In the genomic region with DNA sequence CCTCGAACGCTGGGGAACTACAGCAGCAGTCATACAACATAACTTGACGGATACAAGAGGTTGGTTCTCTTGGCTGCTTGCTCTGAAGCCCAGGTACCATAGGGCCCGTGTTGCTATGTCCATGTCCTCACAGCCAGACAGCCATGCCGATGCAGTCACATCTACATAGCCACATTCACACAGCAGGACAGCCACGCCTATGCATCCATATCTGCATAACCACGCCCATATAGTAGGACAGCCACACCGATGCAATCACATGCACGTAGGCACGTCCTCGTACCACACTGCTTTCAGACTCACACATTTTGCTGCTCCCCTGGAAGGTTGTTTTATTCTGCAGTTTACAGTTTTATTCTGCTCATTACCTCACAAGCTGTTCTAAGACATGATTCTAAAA, we compare ENCODE assay signal across 12 mouse cellular contexts.
A peak's percentile ranks its signal among the peaks of the same experiment; 100 is the strongest.
DNase-seq lines count a peak whose midpoint lies in the region; ATAC-seq and TF ChIP-seq lines count a peak whose summit lies in the region.
"Had no signal": no experiment of that assay in that cellular context is flagged by ENCODE, and none has a peak within 500 bp of the region (broad histone marks: within the 10 kb centered on the region; RNA-seq: fewer than 3 reads in every experiment).

No protein-coding gene starts in this region.

- H3K9me3 ChIP-seq in liver, postnatal 0 days (ENCODE audit: low read length) = no peaks in the 10 kb centered on the region
- no peaks in the 10 kb centered on the region for H3K9me3 ChIP-seq in intestine, postnatal 0 days (ENCODE audit: control insufficient read depth)
- no peaks in the 10 kb centered on the region for H3K9me3 ChIP-seq in forebrain, embryonic 15.5 days
- H3K9me3 ChIP-seq: hindbrain, embryonic 10.5 days; limb, embryonic 15.5 days had no signal

- H3K79me3 ChIP-seq in C2C12 (ENCODE audit: low read depth) = no peaks in the 10 kb centered on the region

- TF ChIP-seq EP300 in liver, postnatal 0 days (IDR thresholded peaks at IDR 0.05; ENCODE audit: low read depth) = no peak

- no peak overlapping the region for H3K27ac ChIP-seq in liver, postnatal 0 days (ENCODE audit: low read depth)
- no peak overlapping the region for H3K27ac ChIP-seq in intestine, postnatal 0 days (ENCODE audit: low read depth, low read length)
- no peak overlapping the region for H3K27ac ChIP-seq in forebrain, embryonic 15.5 days (replicated peaks)
- H3K27ac ChIP-seq: heart, adult 2 months; hindbrain, embryonic 10.5 days; limb, embryonic 15.5 days; macrophage had no signal

- H3K36me3 ChIP-seq in liver, postnatal 0 days (replicated peaks; ENCODE audit: insufficient read depth, low read length) = no peaks in the 10 kb centered on the region
- H3K36me3 ChIP-seq in C2C12 (ENCODE audit: control insufficient read depth, insufficient read depth) = no peaks in the 10 kb centered on the region
- no peaks in the 10 kb centered on the region for H3K36me3 ChIP-seq in intestine, postnatal 0 days (ENCODE audit: control insufficient read depth, insufficient read depth)
- no peaks in the 10 kb centered on the region for H3K36me3 ChIP-seq in forebrain, embryonic 15.5 days
- H3K36me3 ChIP-seq: hindbrain, embryonic 10.5 days; limb, embryonic 15.5 days had no signal

- peak; percentile 15 for DNase-seq in liver, postnatal 0 days
- DNase-seq in liver = no peak
- peak; percentile 77 for DNase-seq in MEL-GATA-1-ER (ENCODE audit: extremely low read depth, low read depth)
- DNase-seq in right cerebral cortex, postnatal 4 days = no peak
- DNase-seq: heart, adult 2 months; kidney, adult 18-20 months had no signal

- no peak for TF ChIP-seq CTCF in liver, postnatal 0 days (IDR thresholded peaks at IDR 0.05; ENCODE audit: low read depth)
- no peak for TF ChIP-seq CTCF in C2C12 (IDR thresholded peaks at IDR 0.05; ENCODE audit: control insufficient read depth, insufficient read depth, insufficient read length)
- no peak for TF ChIP-seq CTCF in intestine, postnatal 0 days (IDR thresholded peaks at IDR 0.05; ENCODE audit: low read depth)

- H3K9ac ChIP-seq in liver, postnatal 0 days (replicated peaks) = no peak overlapping the region
- no peak overlapping the region for H3K9ac ChIP-seq in intestine, postnatal 0 days (ENCODE audit: low read depth, low read length)
- no peak overlapping the region for H3K9ac ChIP-seq in forebrain, embryonic 15.5 days (replicated peaks)
- H3K9ac ChIP-seq: limb, embryonic 15.5 days had no signal

- no peaks in the 10 kb centered on the region for H3K27me3 ChIP-seq in liver, postnatal 0 days (ENCODE audit: insufficient read depth, low read length)
- H3K27me3 ChIP-seq in C2C12 (ENCODE audit: control insufficient read depth, insufficient read depth, insufficient read length) = peaks cover 7% of the 10 kb centered on the region
- H3K27me3 ChIP-seq in intestine, postnatal 0 days (replicated peaks; ENCODE audit: control insufficient read depth, insufficient read depth, low read length) = no peaks in the 10 kb centered on the region
- no peaks in the 10 kb centered on the region for H3K27me3 ChIP-seq in forebrain, embryonic 15.5 days
- H3K27me3 ChIP-seq: limb, embryonic 15.5 days had no signal

- no peak overlapping the region for H3K4me3 ChIP-seq in liver, postnatal 0 days (ENCODE audit: low read depth, low read length)
- no peak overlapping the region for H3K4me3 ChIP-seq in C2C12 (ENCODE audit: insufficient read depth, poor library complexity, severe bottlenecking)
- H3K4me3 ChIP-seq in intestine, postnatal 0 days (ENCODE audit: low read depth, low read length) = peak overlapping the region; percentile 14; the same call in 1 of the 2 replicates
- no peak overlapping the region for H3K4me3 ChIP-seq in forebrain, embryonic 15.5 days
- H3K4me3 ChIP-seq: heart, adult 2 months; hindbrain, embryonic 10.5 days; limb, embryonic 15.5 days had no signal

- no peak overlapping the region for H3ac ChIP-seq in C2C12 (ENCODE audit: control insufficient read depth, insufficient read length, low read depth)

- 0 out of 2 replicates have a peak overlapping the region, but pooled peaks have one; percentile 3 for H3K4me2 ChIP-seq in liver, postnatal 0 days (ENCODE audit: low read depth, low read length)
- peak overlapping the region; percentile 32; the same call in 1 of the 2 replicates for H3K4me2 ChIP-seq in intestine, postnatal 0 days (replicated peaks; ENCODE audit: low read depth)
- H3K4me2 ChIP-seq in forebrain, embryonic 15.5 days (replicated peaks) = no peak overlapping the region
- H3K4me2 ChIP-seq: limb, embryonic 15.5 days had no signal

- peak; percentile 76 for ATAC-seq in liver, postnatal 0 days
- ATAC-seq in intestine, postnatal 0 days = no peak
- ATAC-seq in forebrain, embryonic 15.5 days (replicated peaks) = no peak

- no peaks in the 10 kb centered on the region for H3K4me1 ChIP-seq in liver, postnatal 0 days (ENCODE audit: insufficient read depth)
- H3K4me1 ChIP-seq in intestine, postnatal 0 days (replicated peaks; ENCODE audit: control insufficient read depth, insufficient read depth, low read length) = no peaks in the 10 kb centered on the region
- no peaks in the 10 kb centered on the region for H3K4me1 ChIP-seq in forebrain, embryonic 15.5 days
- H3K4me1 ChIP-seq: hindbrain, embryonic 10.5 days; limb, embryonic 15.5 days had no signal

- 58% methylated on average over 11 of the region's 11 CpGs for WGBS in liver, postnatal 0 days (ENCODE audit: insufficient replicate concordance)
- WGBS in intestine, postnatal 0 days = 44% methylated on average over 11 of the region's 11 CpGs
- 76% methylated on average over 11 of the region's 11 CpGs for WGBS in forebrain, embryonic 15.5 days

- H3K79me2 ChIP-seq in C2C12 (ENCODE audit: control insufficient read depth, insufficient read depth) = no peaks in the 10 kb centered on the region

TF ChIP-seq in C2C12, 6 proteins besides CTCF, POLR2A, EP300 and RAD21:
- TF ChIP-seq CEBPB (IDR thresholded peaks at IDR 0.05; ENCODE audit: low read depth) (no peak), MAX (IDR thresholded peaks at IDR 0.05) (peak; percentile 28)
TF ChIP-seq in C2C12: peak in this region for 1.

Comparison
In these comparisons a context has a peak if more than half of its experiments do, and no peak if none do; other contexts are left out.
1. DNase-seq: peak in liver, postnatal 0 days (single experiment) and MEL-GATA-1-ER (single experiment); none in liver (single experiment) and right cerebral cortex, postnatal 4 days (single experiment).